Mouse (Mus musculus) heart, embryonic 12.5 days (tissue): ENCODE measurements around the gene Celf5. TPM values are rescaled to one million over a fixed set of nuclear protein-coding genes. Genes with fewer than 3 reads are reported as not detected.

Source experiments
- ATAC-seq: fragments of 200-750 bp; cut with Nextera tagmentation; 2 replicates; pipeline ENCODE4 v1.8.0; 2017; ENCODE audit warnings: moderate TSS enrichment, moderate library complexity; ENCODE audit not compliant: insufficient number of reproducible peaks, low FRiP score
- H3K27ac ChIP-seq: fragments of 300-500 bp; sonication (generic); 2 replicates; pipeline ENCODE4 v1.5.1; 2016; ENCODE audit warnings: mild to moderate bottlenecking, moderate library complexity; ENCODE audit not compliant: poor library complexity, severe bottlenecking
- H3K27me3 ChIP-seq: fragments of 300-500 bp; sonication (generic); replicated peaks from 2 replicates; pipeline ENCODE4 v1.6.1; 2016; ENCODE audit warnings: mild to moderate bottlenecking, moderate library complexity
- H3K36me3 ChIP-seq: fragments of 300-500 bp; sonication (generic); 2 replicates; pipeline ENCODE4 v1.6.1; 2016; ENCODE audit warnings: mild to moderate bottlenecking, moderate library complexity
- H3K4me1 ChIP-seq: fragments of 300-500 bp; sonication (generic); replicated peaks from 2 replicates; pipeline ENCODE4 v1.6.1; 2016; ENCODE audit warnings: mild to moderate bottlenecking
- H3K4me2 ChIP-seq: fragments of 300-500 bp; sonication (generic); 2 replicates; pipeline ENCODE4 v1.6.1; 2016; ENCODE audit warnings: mild to moderate bottlenecking, moderate library complexity
- H3K4me3 ChIP-seq: fragments of 300-500 bp; sonication (generic); 2 replicates; pipeline ENCODE4 v1.5.1; 2016; ENCODE audit warnings: mild to moderate bottlenecking
- H3K9ac ChIP-seq: fragments of 300-500 bp; sonication (generic); 2 replicates; pipeline ENCODE4 v1.6.1; 2016; ENCODE audit warnings: mild to moderate bottlenecking, moderate library complexity
- H3K9me3 ChIP-seq: fragments of 300-500 bp; sonication (generic); replicated peaks from 2 replicates; pipeline ENCODE4 v1.6.1; 2016; ENCODE audit warnings: mild to moderate bottlenecking, moderate library complexity
- WGBS: fragments of 180-500 bp; shearing (Covaris S2); methylation state at CpG from one replicate; pipeline ENCODE4 v1.1.7; 2016; 5-methylcytosine and 5-hydroxymethylcytosine counted together
- polyA plus RNA-seq: library from polyadenylated mRNA; unstranded; fragments of >200 nt; fragmentation: Nextera tagmentation; extraction: Ambion mirVana; gene quantifications from 2 replicates; pipeline ENCODE4 v1.2.1, GENCODE M21; 2016

Gene Celf5
- polyA plus RNA-seq, 1 experiment from 2014 or later: 0.19 TPM

GRCm38 (mm10) chr10:81430831-81431525 lies 51.5 kb downstream of the Celf5 start:
- Histone ChIP-seq H3K9ac (peak overlapping the region; percentile 81), H3K4me2 (peak overlapping the region; percentile 90), H3K9me3 (no peaks in the 10 kb centered on the region), H3K36me3 (no peaks in the 10 kb centered on the region), H3K4me1 (peaks cover 36% of the 10 kb centered on the region), H3K4me3 (peak overlapping the region; percentile 77), H3K27ac (peak overlapping the region; percentile 97), H3K27me3 (peaks cover 11% of the 10 kb centered on the region; the same call in 1 of the 2 replicates)
- WGBS: 2% methylated on average over 52 of the region's 70 CpGs
- no peak for ATAC-seq

GRCm38 (mm10) chr10:81430141-81430830 lies 52.2 kb downstream of the Celf5 start:
- Histone ChIP-seq H3K4me1 (peaks cover 43% of the 10 kb centered on the region), H3K4me3 (peak overlapping the region; percentile 77), H3K27ac (peak overlapping the region; percentile 97), H3K4me2 (peak overlapping the region; percentile 90), H3K9me3 (no peaks in the 10 kb centered on the region), H3K36me3 (no peaks in the 10 kb centered on the region), H3K9ac (peak overlapping the region; percentile 81), H3K27me3 (peaks cover 11% of the 10 kb centered on the region; the same call in 1 of the 2 replicates)
- WGBS: under 1% methylated on average over 83 of the region's 89 CpGs
- peak; percentile 30 for ATAC-seq

GRCm38 (mm10) chr10:81429605-81430061 lies 52.9 kb downstream of the Celf5 start:
- peak; percentile 27 for ATAC-seq

GRCm38 (mm10) chr10:81429092-81429491 lies 53.4 kb downstream of the Celf5 start:
- peaks cover 10% of the 10 kb centered on the region; the same call in 1 of the 2 replicates for H3K27me3 ChIP-seq
- peak overlapping the region; percentile 97; the same call in 1 of the 2 replicates for H3K27ac ChIP-seq
- peaks cover 55% of the 10 kb centered on the region for H3K4me1 ChIP-seq

More at GRCm38 (mm10) chr10:81429605-81430061, 52.9 kb downstream of the Celf5 start:
- Histone ChIP-seq H3K4me2 (peak overlapping the region; percentile 90), H3K4me1 (peaks cover 50% of the 10 kb centered on the region), H3K27me3 (peaks cover 11% of the 10 kb centered on the region; the same call in 1 of the 2 replicates), H3K36me3 (no peaks in the 10 kb centered on the region), H3K9ac (peak overlapping the region; percentile 81), H3K4me3 (peak overlapping the region; percentile 77), H3K27ac (peak overlapping the region; percentile 97), H3K9me3 (no peaks in the 10 kb centered on the region)
- WGBS: 1% methylated on average over 19 of the region's 20 CpGs

GRCm38 (mm10) chr10:81428507-81428870 lies 54.0 kb downstream of the Celf5 start:
- H3K4me3 ChIP-seq: no peak overlapping the region
- no peak for ATAC-seq
- no peak overlapping the region for H3K27ac ChIP-seq
- no peaks in the 10 kb centered on the region for H3K36me3 ChIP-seq
- peaks cover 4% of the 10 kb centered on the region; the same call in 1 of the 2 replicates for H3K27me3 ChIP-seq
- no peak overlapping the region for H3K4me2 ChIP-seq
- no peaks in the 10 kb centered on the region for H3K9me3 ChIP-seq
- H3K9ac ChIP-seq: no peak overlapping the region
- H3K4me1 ChIP-seq: peaks cover 55% of the 10 kb centered on the region
- 84% methylated on average over 7 of the region's 7 CpGs for WGBS

More at GRCm38 (mm10) chr10:81429092-81429491, 53.4 kb downstream of the Celf5 start:
- peak overlapping the region; percentile 90 for H3K4me2 ChIP-seq
- no peak overlapping the region for H3K9ac ChIP-seq
- 30% methylated on average over 2 of the region's 2 CpGs for WGBS
- no peaks in the 10 kb centered on the region for H3K36me3 ChIP-seq
- H3K4me3 ChIP-seq: peak overlapping the region; percentile 77
- no peaks in the 10 kb centered on the region for H3K9me3 ChIP-seq
- ATAC-seq: no peak

GRCm38 (mm10) chr10:81427804-81428506 lies 54.6 kb downstream of the Celf5 start:
- Histone ChIP-seq H3K27me3 (peaks cover 4% of the 10 kb centered on the region; the same call in 1 of the 2 replicates), H3K9me3 (no peaks in the 10 kb centered on the region), H3K36me3 (no peaks in the 10 kb centered on the region), H3K4me3 (no peak overlapping the region), H3K4me2 (no peak overlapping the region; the same call in 1 of the 2 replicates), H3K9ac (no peak overlapping the region), H3K27ac (no peak overlapping the region), H3K4me1 (peaks cover 50% of the 10 kb centered on the region)
- WGBS: 78% methylated on average over 8 of the region's 8 CpGs
- ATAC-seq: no peak

- peaks cover 4% of the 10 kb centered on the region; the same call in 1 of the 2 replicates for H3K27me3 ChIP-seq
- peaks cover 51% of the 10 kb centered on the region for H3K4me1 ChIP-seq
Observed at GRCm38 (mm10) chr10:81427327-81427726, 55.2 kb downstream of the Celf5 start.

GRCm38 (mm10) chr10:81426897-81427296 lies 55.6 kb downstream of the Celf5 start:
- peaks cover 4% of the 10 kb centered on the region; the same call in 1 of the 2 replicates for H3K27me3 ChIP-seq
- under 1% methylated on average over 37 of the region's 38 CpGs for WGBS
- H3K4me2 ChIP-seq: peak overlapping the region; percentile 90
- no peak for ATAC-seq
- H3K4me1 ChIP-seq: peaks cover 55% of the 10 kb centered on the region
- H3K36me3 ChIP-seq: no peaks in the 10 kb centered on the region
- no peaks in the 10 kb centered on the region for H3K9me3 ChIP-seq
- peak overlapping the region; percentile 84 for H3K9ac ChIP-seq
- H3K27ac ChIP-seq: no peak overlapping the region
- peak overlapping the region; percentile 65 for H3K4me3 ChIP-seq

More at GRCm38 (mm10) chr10:81427327-81427726, 55.2 kb downstream of the Celf5 start:
- 39% methylated on average over 3 of the region's 3 CpGs for WGBS
- ATAC-seq: no peak
- no peaks in the 10 kb centered on the region for H3K36me3 ChIP-seq
- peak overlapping the region; percentile 90 for H3K4me2 ChIP-seq
- no peaks in the 10 kb centered on the region for H3K9me3 ChIP-seq
- H3K9ac ChIP-seq: peak overlapping the region; percentile 84
- peak overlapping the region; percentile 65 for H3K4me3 ChIP-seq
- H3K27ac ChIP-seq: no peak overlapping the region

GRCm38 (mm10) chr10:81426081-81426671 lies 56.3 kb downstream of the Celf5 start:
- Histone ChIP-seq H3K4me1 (peaks cover 54% of the 10 kb centered on the region), H3K9me3 (no peaks in the 10 kb centered on the region), H3K9ac (peak overlapping the region; percentile 84), H3K36me3 (no peaks in the 10 kb centered on the region), H3K27ac (no peak overlapping the region), H3K27me3 (peaks cover 4% of the 10 kb centered on the region; the same call in 1 of the 2 replicates), H3K4me3 (peak overlapping the region; percentile 65), H3K4me2 (peak overlapping the region; percentile 90)
- 2% methylated on average over 22 of the region's 33 CpGs for WGBS
- no peak for ATAC-seq

- peaks cover 50% of the 10 kb centered on the region for H3K4me1 ChIP-seq
- no peak for ATAC-seq
- H3K36me3 ChIP-seq: peaks cover 5% of the 10 kb centered on the region
- peaks cover 4% of the 10 kb centered on the region; the same call in 1 of the 2 replicates for H3K27me3 ChIP-seq
- peak overlapping the region; percentile 63 for H3K9ac ChIP-seq
- H3K27ac ChIP-seq: peak overlapping the region; percentile 25; the same call in 1 of the 2 replicates
- no peaks in the 10 kb centered on the region for H3K9me3 ChIP-seq
- peak overlapping the region; percentile 65 for H3K4me3 ChIP-seq
- H3K4me2 ChIP-seq: peak overlapping the region; percentile 90
- WGBS: 37% methylated on average over 10 of the region's 10 CpGs
Observed at GRCm38 (mm10) chr10:81425236-81425850, 57.2 kb downstream of the Celf5 start.
